Mouse (Mus musculus) bone marrow, adult 2 months (tissue): ENCODE data around the gene Fam71e1. TPM values are rescaled to one million over a fixed set of nuclear protein-coding genes. Genes with fewer than 3 reads are reported as not detected.
A peak's percentile ranks its signal among the peaks of the same experiment; 100 is the strongest.

Experiments used
- H3K27ac ChIP-seq: fragments of 200-500 bp; 2 replicates; pipeline ENCODE4 v1.5.1; 2012; ENCODE audit warnings: low read depth, mild to moderate bottlenecking, control low read depth, inconsistent platforms, low read length; ENCODE audit not compliant: control insufficient read depth, poor library complexity, insufficient read depth
- H3K4me1 ChIP-seq: fragments of 200-500 bp; 2 replicates; pipeline ENCODE4 v1.6.1; 2011; ENCODE audit warnings: low read length; ENCODE audit not compliant: control insufficient read depth, insufficient read depth
- H3K4me3 ChIP-seq: fragments of 200-500 bp; replicated peaks from 2 replicates; pipeline ENCODE3; 2011; ENCODE audit warnings: mild to moderate bottlenecking, low read depth, low read length, control low read depth; ENCODE audit not compliant: control insufficient read depth
- CTCF ChIP-seq: fragments of 200-500 bp; IDR thresholded peaks from 2 replicates; pipeline ENCODE4 v1.5.1; 2011; ENCODE audit warnings: low read length, control low read depth; ENCODE audit not compliant: control insufficient read depth, insufficient read depth
- POLR2A ChIP-seq: fragments of 200-500 bp; IDR thresholded peaks from 2 replicates; pipeline ENCODE4 v1.6.1; 2011; ENCODE audit warnings: low read depth, mild to moderate bottlenecking, control low read depth, low read length, borderline replicate concordance; ENCODE audit not compliant: control insufficient read depth
- WGBS: fragments of 180-500 bp; shearing (Covaris S2); methylation state at CpG from one replicate; pipeline ENCODE4 v1.1.7; 2018; 5-methylcytosine and 5-hydroxymethylcytosine counted together
- polyA plus RNA-seq: library from polyadenylated mRNA; stranded (reverse); fragments of >200 nt; gene quantifications from 2 replicates; pipeline ENCODE4 v1.2.4, GENCODE M21; 2011; ENCODE audit warnings: low replicate concordance; ENCODE audit not compliant: missing spikeins, insufficient read depth, insufficient read length

Gene Fam71e1
- polyA plus RNA-seq, 1 experiment: 5.0 TPM

- Histone ChIP-seq H3K4me1 (no peaks in the 10 kb centered on the region; the same call in 1 of the 2 replicates), H3K4me3 (no peak overlapping the region), H3K27ac (no peak overlapping the region)
- TF ChIP-seq POLR2A (no peak), CTCF (no peak)
- 75% methylated on average over 10 of the region's 10 CpGs for WGBS
Measured at GRCm38 (mm10) chr7:44463556-44464225, 32.7 kb upstream of the Fam71e1 start.

GRCm38 (mm10) chr7:44464511-44464910, 31.9 kb upstream of the Fam71e1 start:
- Histone ChIP-seq H3K4me1 (no peaks in the 10 kb centered on the region; the same call in 1 of the 2 replicates), H3K4me3 (no peak overlapping the region), H3K27ac (no peak overlapping the region)
- no peak; the same call in 1 of the 2 replicates for TF ChIP-seq POLR2A
- TF ChIP-seq CTCF: no peak
- WGBS: 40% methylated on average over 4 of the region's 4 CpGs

- no peak for TF ChIP-seq CTCF
- TF ChIP-seq POLR2A: no peak
- H3K4me1 ChIP-seq: no peaks in the 10 kb centered on the region; the same call in 1 of the 2 replicates
- H3K4me3 ChIP-seq: no peak within 1 kb of the TSS
- WGBS: 62% methylated on average over 2 of the region's 2 CpGs
- H3K27ac ChIP-seq: no peak within 1 kb of the TSS
Measured at GRCm38 (mm10) chr7:44465111-44465510, 31.3 kb upstream of the Fam71e1 start, which contains the start of gene Aspdh. TSS of gene Aspdh (plus strand) at chr7:44465391.

GRCm38 (mm10) chr7:44466006-44466887, 30.1 kb upstream of the Fam71e1 start:
- H3K27ac ChIP-seq: no peak overlapping the region

GRCm38 (mm10) chr7:44466888-44467311, 29.5 kb upstream of the Fam71e1 start:
- H3K27ac ChIP-seq: no peak overlapping the region
- TF ChIP-seq POLR2A (no peak), CTCF (no peak)
- no peaks in the 10 kb centered on the region; the same call in 1 of the 2 replicates for H3K4me1 ChIP-seq
- 89% methylated on average over 16 of the region's 16 CpGs for WGBS
- H3K4me3 ChIP-seq: no peak overlapping the region

More at GRCm38 (mm10) chr7:44466006-44466887, 30.1 kb upstream of the Fam71e1 start:
- TF ChIP-seq POLR2A (no peak), CTCF (no peak)
- H3K4me1 ChIP-seq: no peaks in the 10 kb centered on the region; the same call in 1 of the 2 replicates
- no peak overlapping the region for H3K4me3 ChIP-seq
- WGBS: 81% methylated on average over 10 of the region's 10 CpGs

GRCm38 (mm10) chr7:44467811-44468411, 28.5 kb upstream of the Fam71e1 start, which contains the start of gene Josd2:
TSS of gene Josd2 (plus strand) at chr7:44467980.
- under 1% methylated on average over 42 of the region's 42 CpGs for WGBS

GRCm38 (mm10) chr7:44468644-44469285, 27.6 kb upstream of the Fam71e1 start:
- H3K4me1 ChIP-seq: peaks cover 1% of the 10 kb centered on the region
- H3K4me3 ChIP-seq: peak overlapping the region; percentile 72
- TF ChIP-seq POLR2A: 0 out of 2 replicates have a peak, but pooled peaks have one; percentile 6
- no peak for TF ChIP-seq CTCF
- WGBS: 72% methylated on average over 15 of the region's 15 CpGs
- peak overlapping the region; percentile 56 for H3K27ac ChIP-seq

More at GRCm38 (mm10) chr7:44467811-44468411, 28.5 kb upstream of the Fam71e1 start, which contains the start of gene Josd2:
- no peak for TF ChIP-seq CTCF
- TF ChIP-seq POLR2A: peak; percentile 80; the same call in 1 of the 2 replicates
- Histone ChIP-seq H3K27ac (peak within 1 kb of the TSS; percentile 56), H3K4me1 (no peaks in the 10 kb centered on the region; the same call in 1 of the 2 replicates), H3K4me3 (peak within 1 kb of the TSS; percentile 72)
